Mouse (Mus musculus) olfactory bulb, adult 2 months (tissue): Measurements from ENCODE around the gene Rbm8a.

ENCODE experiments used
- CTCF ChIP-seq: fragments of 200-500 bp; IDR thresholded peaks from 2 replicates; pipeline ENCODE4 v1.5.1; 2012; ENCODE audit warnings: low read depth, mild to moderate bottlenecking, low read length, moderate library complexity; ENCODE audit not compliant: insufficient read depth
- POLR2A ChIP-seq: fragments of 200-500 bp; IDR thresholded peaks from 2 replicates; pipeline ENCODE4 v1.6.1; 2012; ENCODE audit warnings: mild to moderate bottlenecking, low read depth, low read length, moderate library complexity; ENCODE audit not compliant: insufficient read depth

DNA sequence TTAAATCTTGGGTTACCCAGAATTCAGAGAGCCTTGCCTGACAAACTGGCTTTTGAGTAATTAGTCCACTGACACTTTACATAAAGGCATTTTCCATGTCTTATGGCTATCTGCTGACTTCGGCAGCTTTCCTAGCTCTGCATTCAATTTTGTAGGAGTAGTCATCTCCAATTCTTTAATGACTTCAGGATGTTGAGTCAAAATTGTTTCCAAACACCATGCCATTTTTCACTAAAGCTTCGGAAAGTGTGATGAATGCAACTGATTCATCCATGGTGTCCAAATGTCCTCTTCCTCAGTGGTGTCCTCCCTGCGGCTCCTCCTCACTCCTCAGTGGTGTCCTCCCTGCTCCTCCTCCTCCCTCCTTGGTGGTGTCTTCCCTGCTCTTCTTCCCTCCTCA is 11.8 kb upstream of the Rbm8a start:
- TF ChIP-seq POLR2A (no peak), CTCF (no peak)
